Mouse (Mus musculus) midbrain, embryonic 12.5 days (tissue): ENCODE data around the gene Adcy5. TPM values are rescaled to one million over a fixed set of nuclear protein-coding genes. Genes with fewer than 3 reads are reported as not detected.

Experiments
- polyA plus RNA-seq: library from polyadenylated mRNA; unstranded; fragments of >200 nt; fragmentation: Nextera tagmentation; extraction: Ambion mirVana; gene quantifications from 2 replicates; pipeline ENCODE4 v1.2.1, GENCODE M21; 2016

The Adcy5 gene
- polyA plus RNA-seq, 1 experiment from 2014 or later, result 3.6 TPM

Other genes with a start within 250 kb of the Adcy5 start
- gene Hacd2, start 132.4 kb upstream of the Adcy5 start, polyA plus RNA-seq, result 44.0 and 46.4 TPM in 2 replicates
- 41.6 and 42.0 TPM in 2 replicates for gene Sec22a, start 209.0 kb downstream of the Adcy5 start, polyA plus RNA-seq